Mouse (Mus musculus) effector memory CD4-positive, alpha-beta T cell, adult 5 months (primary cell): ENCODE measurements around the gene Gm16440. TPM values are rescaled to one million over a fixed set of nuclear protein-coding genes. Genes with fewer than 3 reads are reported as not detected.

Source experiments
- polyA plus RNA-seq: library from polyadenylated mRNA; unstranded; fragments of 100-300 nt; shearing (Covaris generic); gene quantifications from one replicate; pipeline ENCODE4 v1.2.1, GENCODE M21; 2017

Gene Gm16440
- not detected for polyA plus RNA-seq

DNA sequence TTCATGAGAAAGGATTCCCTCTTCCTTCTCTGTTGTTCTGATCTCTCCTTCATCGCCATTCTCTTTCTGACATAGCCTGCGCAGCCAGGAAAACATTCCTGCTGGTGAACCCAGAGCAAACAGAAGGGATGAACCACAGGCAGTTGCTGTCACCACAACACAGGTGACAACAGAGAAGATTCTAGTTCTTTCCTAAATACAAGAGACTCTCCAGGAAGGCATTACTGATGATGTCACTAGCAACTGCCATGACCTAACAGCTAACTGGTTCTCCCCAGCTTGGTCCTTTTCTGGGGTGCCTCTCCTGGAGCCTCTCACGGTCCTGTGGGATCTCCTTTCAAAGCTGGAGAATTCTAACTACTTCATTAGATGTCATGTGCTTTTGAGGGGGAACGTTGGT is at the start of gene Gm16440:
Gm16440 (minus strand) TSS at position 101 of the 400 bp plus-strand sequence.

DNA sequence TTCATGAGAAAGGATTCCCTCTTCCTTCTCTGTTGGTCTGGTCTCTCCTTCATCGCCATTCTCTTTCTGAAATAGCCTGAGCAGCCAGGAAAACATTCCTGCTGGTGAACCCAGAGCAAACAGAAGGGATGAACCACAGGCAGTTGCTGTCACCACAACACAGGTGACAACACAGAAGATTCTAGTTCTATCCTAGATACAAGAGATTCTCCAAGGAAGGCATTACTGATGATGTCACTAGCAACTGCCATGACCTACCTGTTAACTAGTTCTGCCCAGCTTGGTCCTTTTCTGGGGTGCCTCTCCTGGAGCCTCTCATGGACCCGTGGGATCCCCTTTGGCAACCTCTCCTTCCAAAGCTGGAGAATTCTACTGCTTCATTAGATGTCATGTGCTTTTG is 22.3 kb upstream of the Gm16440 start, which contains the start of gene Gm3591:
Gm3591 (minus strand) TSS at position 101 of the 400 bp plus-strand sequence.

DNA sequence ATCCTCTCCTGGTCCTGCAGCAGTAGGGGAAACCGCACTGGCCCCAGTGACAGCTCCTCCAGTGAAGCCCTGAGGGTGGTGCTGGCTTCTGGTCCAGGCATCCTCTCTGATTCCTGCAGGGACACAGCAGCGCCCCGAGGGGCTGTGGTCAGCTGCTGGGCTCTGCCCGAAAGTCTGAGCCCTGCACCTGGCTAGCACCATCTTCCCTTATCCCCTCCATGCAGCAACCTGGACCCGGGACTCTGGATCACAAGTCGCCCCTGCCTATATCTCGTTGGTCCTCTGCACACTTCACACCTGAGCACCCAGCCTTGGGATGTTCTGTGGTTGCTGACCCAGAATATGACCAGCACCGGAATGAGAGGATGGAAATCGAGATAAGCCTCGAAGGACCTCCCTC is 46.5 kb downstream of the Gm16440 start, which contains the start of gene Gm3618:
Gm3618 (minus strand) TSS at position 101 of the 400 bp plus-strand sequence.

Other genes starting within 250 kb of the Gm16440 start
- gene Gm21560, start 171.0 kb downstream of the Gm16440 start, polyA plus RNA-seq: not detected
- 0.29 TPM for gene Gm3411, start 103.1 kb downstream of the Gm16440 start, polyA plus RNA-seq
- gene Gm21103, start 85.5 kb downstream of the Gm16440 start, polyA plus RNA-seq: not detected
- gene Gm3618, start 46.6 kb downstream of the Gm16440 start, polyA plus RNA-seq: not detected
- not detected for gene Gm3591, start 22.2 kb upstream of the Gm16440 start, polyA plus RNA-seq
- gene Gm3594, start 54.3 kb upstream of the Gm16440 start, polyA plus RNA-seq: not detected
- gene Gm8356, start 147.0 kb upstream of the Gm16440 start, polyA plus RNA-seq: not detected
- gene Gm3629, start 200.3 kb upstream of the Gm16440 start, polyA plus RNA-seq: not detected
- not detected for gene Gm3460, start 232.1 kb upstream of the Gm16440 start, polyA plus RNA-seq